Mouse (Mus musculus): ENCODE measurements around the gene Max. TPM values are rescaled to one million over a fixed set of nuclear protein-coding genes. Genes with fewer than 3 reads are reported as not detected.

The Max gene
- polyA plus RNA-seq (2017; shearing (Covaris generic)) = 196 TPM

GRCm38 (mm10) chr12:76961932-76962891 lies at the start of gene Max:
Gene Max, minus strand, starts transcription at chr12:76962201.

Other genes with a start within 250 kb of the Max start
- 169 TPM for gene Churc1, start 196.7 kb downstream of the Max start, polyA plus RNA-seq (2017; shearing (Covaris generic))
- gene Fntb, start 196.6 kb downstream of the Max start, polyA plus RNA-seq (2017; shearing (Covaris generic)) = 18.0 TPM
- gene Gpx2, start 166.6 kb downstream of the Max start, polyA plus RNA-seq (2017; shearing (Covaris generic)) = not detected
- not detected for gene Rab15, start 139.3 kb downstream of the Max start, polyA plus RNA-seq (2017; shearing (Covaris generic))

All from activated CD4-positive, CD25-positive, alpha-beta regulatory T cell, adult 9 weeks (primary cell).